Mouse (Mus musculus) CH12.LX (cell line): ENCODE measurements around the gene Psme1. TPM values are rescaled to one million over a fixed set of nuclear protein-coding genes. Genes with fewer than 3 reads are reported as not detected.

Source experiments
- DNase-seq: peaks from one replicate; pipeline ENCODE4 v3.0.0-alpha.2; 2013; ENCODE audit errors: extremely low read depth
- H3K27ac ChIP-seq: 2 replicates; pipeline ENCODE4 v1.5.1; 2012; ENCODE audit warnings: low read depth, mild to moderate bottlenecking, control low read depth, moderate library complexity; ENCODE audit not compliant: insufficient read depth
- H3K27me3 ChIP-seq: replicated peaks from 2 replicates; pipeline ENCODE3; 2012; ENCODE audit warnings: inconsistent platforms
- H3K36me3 ChIP-seq, 2 experiments: replicated peaks in 1 of 2; 2 replicates each; pipeline versions ENCODE3 to v1.6.1; 2012; ENCODE audit warnings: inconsistent platforms in 1 of 2, low read length in 1 of 2, mild to moderate bottlenecking in 1 of 2, mixed read lengths in 1 of 2, moderate library complexity in 1 of 2; ENCODE audit not compliant: control insufficient read depth in 1 of 2, insufficient read depth in 1 of 2
- H3K4me1 ChIP-seq, 2 experiments: 2 replicates each; pipeline ENCODE4 v1.6.1; 2012; ENCODE audit warnings: inconsistent platforms in 1 of 2, moderate library complexity in 1 of 2; ENCODE audit not compliant: insufficient read depth in 2 of 2, control insufficient read depth in 1 of 2
- H3K4me2 ChIP-seq: 2 replicates; pipeline ENCODE4 v1.6.1; 2012; ENCODE audit warnings: low read depth, mild to moderate bottlenecking, control low read depth; ENCODE audit not compliant: poor library complexity, insufficient read depth, severe bottlenecking
- H3K4me3 ChIP-seq, 3 experiments: fragments of 150-350 bp in 1 of 3; sonication (generic) in 1 of 3; replicated peaks in 1 of 3; 2 replicates each; pipeline versions ENCODE3 to v1.5.1; 2011 to 2012; ENCODE audit warnings: low read depth in 2 of 3, low read length in 2 of 3, mild to moderate bottlenecking in 2 of 3, moderate library complexity in 2 of 3, control low read depth in 1 of 3, improper control_type of control experiment in 1 of 3, inconsistent platforms in 1 of 3, mixed read lengths in 1 of 3; ENCODE audit not compliant: poor library complexity in 1 of 3
- H3K79me2 ChIP-seq: replicated peaks from 2 replicates; pipeline ENCODE4 v1.6.1; 2012; ENCODE audit warnings: mild to moderate bottlenecking, moderate library complexity; ENCODE audit not compliant: control insufficient read depth, poor library complexity, insufficient read depth, severe bottlenecking; ENCODE audit errors: extremely low read depth
- H3K9ac ChIP-seq: 2 replicates; pipeline ENCODE4 v1.6.1; 2012; ENCODE audit warnings: low read depth, mild to moderate bottlenecking, control low read depth, moderate library complexity; ENCODE audit not compliant: insufficient read depth
- H3K9me3 ChIP-seq: replicated peaks from 2 replicates; pipeline ENCODE3; 2012; ENCODE audit warnings: low read length, inconsistent platforms, mixed read lengths
- BHLHE40 ChIP-seq: IDR thresholded peaks from 2 replicates; pipeline ENCODE4 v1.6.1; 2011; ENCODE audit warnings: mild to moderate bottlenecking, low read depth, low read length, improper control_type of control experiment
- CHD2 ChIP-seq: IDR thresholded peaks from 2 replicates; pipeline ENCODE4 v1.6.1; 2011; ENCODE audit warnings: low read length, improper control_type of control experiment
- CTCF ChIP-seq, 2 experiments: IDR thresholded peaks in 1 of 2; conservative IDR thresholded peaks in 1 of 2; 2 replicates each; pipeline ENCODE4 v1.5.1; 2011 to 2012; ENCODE audit warnings: low read depth in 2 of 2, low read length in 2 of 2, improper control_type of control experiment in 1 of 2, inconsistent platforms in 1 of 2, mild to moderate bottlenecking in 1 of 2, moderate library complexity in 1 of 2
- ELF1 ChIP-seq: IDR thresholded peaks from 2 replicates; pipeline ENCODE4 v1.6.1; 2014; ENCODE audit warnings: low read depth, mild to moderate bottlenecking, inconsistent platforms, low read length, improper control_type of control experiment
- EP300 ChIP-seq: IDR thresholded peaks from 2 replicates; pipeline ENCODE4 v1.6.1; 2011; ENCODE audit warnings: low read length, improper control_type of control experiment
- HCFC1 ChIP-seq: IDR thresholded peaks from 2 replicates; pipeline ENCODE4 v1.6.1; 2012; ENCODE audit warnings: low read depth, mild to moderate bottlenecking, inconsistent platforms, low read length, improper control_type of control experiment
- JUN ChIP-seq: IDR thresholded peaks from 2 replicates; pipeline ENCODE4 v1.6.1; 2011; ENCODE audit warnings: low read depth, mild to moderate bottlenecking, low read length, improper control_type of control experiment, moderate library complexity; ENCODE audit not compliant: insufficient read depth
- JUND ChIP-seq: conservative IDR thresholded peaks from 2 replicates; pipeline ENCODE4 v1.6.1; 2011; ENCODE audit warnings: low read depth, low read length, improper control_type of control experiment
- KAT2A ChIP-seq: IDR thresholded peaks from 2 replicates; pipeline ENCODE4 v1.6.1; 2012; ENCODE audit warnings: low read length, improper control_type of control experiment, inconsistent platforms; ENCODE audit not compliant: insufficient replicate concordance
- MAFK ChIP-seq: IDR thresholded peaks from 2 replicates; pipeline ENCODE4 v1.6.1; 2011; ENCODE audit warnings: low read length, improper control_type of control experiment; ENCODE audit not compliant: insufficient replicate concordance
- MAX ChIP-seq: IDR thresholded peaks from 2 replicates; pipeline ENCODE4 v1.6.1; 2011; ENCODE audit warnings: low read length, improper control_type of control experiment
- MAZ ChIP-seq: IDR thresholded peaks from 2 replicates; pipeline ENCODE4 v1.6.1; 2012; ENCODE audit warnings: low read depth, mild to moderate bottlenecking, inconsistent platforms, low read length, improper control_type of control experiment, moderate library complexity
- MEF2A ChIP-seq: IDR thresholded peaks from 2 replicates; pipeline ENCODE4 v1.6.1; 2014; ENCODE audit warnings: low read depth, mild to moderate bottlenecking, inconsistent platforms, low read length, improper control_type of control experiment, borderline replicate concordance
- MXI1 ChIP-seq: IDR thresholded peaks from 2 replicates; pipeline ENCODE4 v1.6.1; 2011; ENCODE audit warnings: mild to moderate bottlenecking, low read depth, low read length, improper control_type of control experiment
- MYC ChIP-seq: IDR thresholded peaks from 2 replicates; pipeline ENCODE4 v1.6.1; 2011; ENCODE audit warnings: low read depth, mild to moderate bottlenecking, improper control_type of control experiment, low read length
- NELFE ChIP-seq: IDR thresholded peaks from 2 replicates; pipeline ENCODE4 v1.6.1; 2011; ENCODE audit warnings: low read depth, low read length, improper control_type of control experiment
- NRF1 ChIP-seq: IDR thresholded peaks from 2 replicates; pipeline ENCODE4 v1.6.1; 2014; ENCODE audit warnings: low read depth, mild to moderate bottlenecking, inconsistent platforms, low read length, improper control_type of control experiment, moderate library complexity
- PAX5 ChIP-seq: IDR thresholded peaks from 2 replicates; pipeline ENCODE4 v1.6.1; 2012; ENCODE audit warnings: low read length, inconsistent platforms, mixed read lengths
- POLR2AphosphoS2 ChIP-seq: IDR thresholded peaks from 2 replicates; pipeline ENCODE4 v1.6.1; 2011; ENCODE audit warnings: low read depth, low read length, improper control_type of control experiment
- RCOR1 ChIP-seq: conservative IDR thresholded peaks from 2 replicates; pipeline ENCODE4 v1.6.1; 2012; ENCODE audit warnings: low read depth, mild to moderate bottlenecking, inconsistent platforms, low read length, improper control_type of control experiment
- SIN3A ChIP-seq: IDR thresholded peaks from 2 replicates; pipeline ENCODE4 v1.6.1; 2012; ENCODE audit warnings: low read length, improper control_type of control experiment, inconsistent platforms
- SMC3 ChIP-seq: IDR thresholded peaks from 2 replicates; pipeline ENCODE4 v1.6.1; 2011; ENCODE audit warnings: low read depth, low read length, improper control_type of control experiment
- TBP ChIP-seq: conservative IDR thresholded peaks from 2 replicates; pipeline ENCODE4 v1.6.1; 2011; ENCODE audit warnings: low read depth, low read length, improper control_type of control experiment
- UBTF ChIP-seq: IDR thresholded peaks from 2 replicates; pipeline ENCODE4 v1.6.1; 2012; ENCODE audit warnings: low read depth, mild to moderate bottlenecking, inconsistent platforms, low read length, improper control_type of control experiment, moderate library complexity
- USF2 ChIP-seq: conservative IDR thresholded peaks from 2 replicates; pipeline ENCODE4 v1.6.1; 2011; ENCODE audit warnings: low read depth, low read length, improper control_type of control experiment
- ZC3H11A ChIP-seq: IDR thresholded peaks from 2 replicates; pipeline ENCODE4 v1.6.1; 2012; ENCODE audit warnings: low read depth, mild to moderate bottlenecking, inconsistent platforms, low read length, improper control_type of control experiment
- ZKSCAN1 ChIP-seq: IDR thresholded peaks from 2 replicates; pipeline ENCODE4 v1.6.1; 2012; ENCODE audit warnings: low read depth, inconsistent platforms, low read length, improper control_type of control experiment, borderline replicate concordance
- ZMIZ1 ChIP-seq: IDR thresholded peaks from 2 replicates; pipeline ENCODE4 v1.6.1; 2012; ENCODE audit warnings: low read depth, mild to moderate bottlenecking, inconsistent platforms, low read length, improper control_type of control experiment
- dilution Hi-C: fragments of 300-500 bp; cut with MboI; formaldehyde crosslinking; loops from 2 replicates; pipeline ENCODE4 v1.14.3; 2020; ENCODE audit warnings: low sequenced_read_pairs; ENCODE audit not compliant: extremely low pct_unique_long_range_greater_than_20kb, extremely low pct_ligation_motif_present
- in situ Hi-C: fragments of 300-500 bp; cut with MboI; formaldehyde crosslinking; loops from 3 replicates; pipeline ENCODE4 v1.14.3; 2019; ENCODE audit warnings: low sequenced_read_pairs, low pct_ligation_motif_present, low pct_unique_long_range_greater_than_20kb, mixed read lengths
- polyA plus RNA-seq: library from polyadenylated mRNA; unstranded; fragments of >175 nt; gene quantifications from 2 replicates; pipeline ENCODE4 v1.2.1, GENCODE M21; 2012; ENCODE audit warnings: low read depth; ENCODE audit not compliant: insufficient read length
- total RNA-seq, 2 experiments: library from RNA; depleted of rRNA; stranded (reverse); fragments of 300-350 nt in 1 of 2; fragments of >200 nt in 1 of 2; gene quantifications; 2 replicates each; pipeline ENCODE4 v1.2.3; 2012 to 2014

The Psme1 gene
- total and polyA plus RNA-seq, 3 experiments: 335 to 740 (median 377) TPM

- TF ChIP-seq JUN (no peak), JUND (0 out of 2 replicates have a peak, but pooled peaks have one; percentile 19), POLR2AphosphoS2 (no peak; the same call in 1 of the 2 replicates), RCOR1 (no peak; the same call in 1 of the 2 replicates), USF2 (peak; percentile 70), BHLHE40 (peak; percentile 73), ZMIZ1 (peak; percentile 41; the same call in 1 of the 2 replicates), SIN3A (peak; percentile 89), HCFC1 (peak; percentile 60; the same call in 1 of the 2 replicates), TBP (peak; percentile 71), CHD2 (peak; percentile 95), MAX (peak; percentile 97), UBTF (no peak), ZC3H11A (no peak), NELFE (0 out of 2 replicates have a peak, but pooled peaks have one; percentile 19), ZKSCAN1 (no peak), SMC3 (no peak), MXI1 (peak; percentile 91), MAFK (no peak)
These were observed 17.5 kb upstream of the Psme1 start, which contains the start of gene A730061H03Rik (continued) for GRCm38 (mm10) chr14:55560202-55561073.

- in situ Hi-C loops (no loop called here), dilution Hi-C loops (no loop called here)
- Histone ChIP-seq H3K27me3 (no peaks in the 10 kb centered on the region), H3K4me1 (peaks cover 9 to 25% of the 10 kb centered on the region in 2 experiments), H3K9ac (no peak overlapping the region), H3K9me3 (no peaks in the 10 kb centered on the region), H3K4me3 (no peak overlapping the region), H3K27ac (no peak overlapping the region), H3K4me2 (no peak overlapping the region), H3K36me3 (peaks cover 31 to 50% of the 10 kb centered on the region in 2 experiments), H3K79me2 (peaks cover 6% of the 10 kb centered on the region; the same call in 1 of the 2 replicates)
- TF ChIP-seq MEF2A: no peak
- no peak for TF ChIP-seq MAZ
- TF ChIP-seq NRF1: no peak
- TF ChIP-seq MYC: no peak
- TF ChIP-seq PAX5: no peak
- no peak for TF ChIP-seq CTCF (conservative IDR thresholded peaks at IDR 0.05 in 1 of 2, IDR thresholded peaks at IDR 0.05 in 1 of 2; ENCODE audit: low read depth in 2 of 2, low read length in 2 of 2)
- TF ChIP-seq HCFC1: no peak
- no peak for TF ChIP-seq ZKSCAN1
- no peak for TF ChIP-seq KAT2A
- TF ChIP-seq MAFK: no peak
- no peak for TF ChIP-seq ELF1
- TF ChIP-seq EP300: no peak
- TF ChIP-seq MXI1: no peak
- TF ChIP-seq BHLHE40: no peak
- no peak for TF ChIP-seq SIN3A
- no peak for TF ChIP-seq UBTF
- no peak for TF ChIP-seq CHD2
- DNase-seq: no peak
These were observed 16.1 kb upstream of the Psme1 start for GRCm38 (mm10) chr14:55561860-55562259.
